Mouse (Mus musculus) layer of hippocampus, adult 9-10 months (tissue): ENCODE results near the gene Mdm2.

Source experiments
- DNase-seq: peaks from one replicate; pipeline ENCODE4 v3.0.0; 2022; ENCODE audit warnings: low spot score

Mdm2 gene

GRCm38 (mm10) chr10:117668546-117669300, 41.8 kb downstream of the Mdm2 start:
- DNase-seq, result no peak

GRCm38 (mm10) chr10:117667663-117668507, 42.7 kb downstream of the Mdm2 start:
- no peak for DNase-seq

- no peak for DNase-seq
These were observed 43.5 kb downstream of the Mdm2 start for GRCm38 (mm10) chr10:117666947-117667630.

- no peak for DNase-seq
These were observed 44.2 kb downstream of the Mdm2 start for GRCm38 (mm10) chr10:117666361-117666760.

GRCm38 (mm10) chr10:117665376-117666275, 44.9 kb downstream of the Mdm2 start:
- DNase-seq, result no peak

- no peak for DNase-seq
These were observed 45.7 kb downstream of the Mdm2 start for GRCm38 (mm10) chr10:117664926-117665209.

DNA sequence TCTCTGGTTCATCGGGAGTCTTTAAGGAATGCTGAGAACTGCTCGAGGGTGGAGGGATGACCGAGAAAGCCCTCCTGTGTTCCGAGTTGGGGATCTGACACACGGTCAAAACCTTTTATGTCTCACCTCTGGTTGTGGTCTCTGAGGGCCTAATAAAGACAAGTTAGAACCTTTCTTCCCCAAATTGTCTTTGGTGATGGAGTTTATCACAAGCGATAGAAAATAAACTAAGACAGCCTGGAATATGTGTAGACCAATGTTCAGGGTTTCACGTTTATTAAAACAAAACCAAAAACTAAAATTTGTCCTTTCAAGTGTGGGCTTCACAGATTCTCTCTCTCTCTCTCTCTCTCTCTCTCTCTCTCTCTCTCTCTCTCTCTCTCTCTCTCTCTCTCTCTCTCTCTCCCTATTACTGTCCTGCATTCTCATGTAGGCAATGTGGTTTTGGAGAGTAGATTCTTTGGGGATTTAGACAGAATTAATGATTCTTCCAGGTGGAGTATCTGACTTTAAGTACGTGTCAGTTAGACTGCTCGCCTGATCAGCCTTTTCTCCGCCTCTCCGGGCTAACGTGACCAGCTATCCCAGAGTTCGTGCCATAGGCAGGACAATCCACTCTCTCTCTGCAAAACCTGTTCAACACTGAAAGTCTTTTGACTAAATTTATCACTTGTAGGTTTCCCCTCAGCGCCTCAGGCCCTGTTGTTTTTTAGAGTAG, 46.2 kb downstream of the Mdm2 start:
- DNase-seq, result no peak

DNA sequence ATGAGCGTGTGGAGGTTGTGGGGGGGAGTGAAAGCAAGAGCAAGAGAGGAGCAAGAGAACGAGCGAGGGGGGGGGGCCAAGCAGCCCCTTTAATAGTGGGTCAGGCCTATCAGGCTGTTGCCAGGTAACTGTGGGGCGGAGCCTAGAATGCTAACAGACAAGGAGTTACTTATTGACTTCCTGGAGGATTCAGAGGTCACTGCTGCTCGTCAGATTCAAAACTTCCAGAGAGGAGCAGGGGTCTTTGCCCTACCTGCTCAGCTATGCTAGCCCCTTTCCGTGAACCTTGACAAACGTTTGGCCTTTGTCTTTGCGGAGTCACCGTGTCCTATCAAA, 46.7 kb downstream of the Mdm2 start:
- DNase-seq, result no peak

- no peak for DNase-seq
These were observed 47.3 kb downstream of the Mdm2 start for GRCm38 (mm10) chr10:117663056-117663864.

- no peak for DNase-seq
These were observed 48.1 kb downstream of the Mdm2 start for GRCm38 (mm10) chr10:117662316-117663055.

DNA sequence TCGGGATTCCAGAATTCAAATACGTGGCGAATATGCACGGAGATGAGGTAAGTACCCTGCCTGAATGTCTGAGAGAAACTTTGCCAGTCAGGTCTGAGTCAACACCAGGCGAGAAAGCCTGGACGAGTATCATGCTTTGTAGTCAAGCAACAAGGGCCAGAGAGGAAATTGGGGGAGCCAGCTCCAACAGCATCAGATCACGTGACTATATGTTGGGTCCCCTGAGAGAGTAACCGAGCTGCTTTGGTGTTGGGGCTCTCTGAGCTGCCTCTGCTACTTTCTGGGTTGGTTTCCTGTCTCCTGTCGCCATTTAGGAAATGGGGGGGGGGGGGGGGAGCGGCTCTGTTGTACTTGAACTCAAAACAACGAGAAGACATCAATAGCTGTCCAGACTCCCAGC, 50.7 kb downstream of the Mdm2 start:
- no peak for DNase-seq

DNA sequence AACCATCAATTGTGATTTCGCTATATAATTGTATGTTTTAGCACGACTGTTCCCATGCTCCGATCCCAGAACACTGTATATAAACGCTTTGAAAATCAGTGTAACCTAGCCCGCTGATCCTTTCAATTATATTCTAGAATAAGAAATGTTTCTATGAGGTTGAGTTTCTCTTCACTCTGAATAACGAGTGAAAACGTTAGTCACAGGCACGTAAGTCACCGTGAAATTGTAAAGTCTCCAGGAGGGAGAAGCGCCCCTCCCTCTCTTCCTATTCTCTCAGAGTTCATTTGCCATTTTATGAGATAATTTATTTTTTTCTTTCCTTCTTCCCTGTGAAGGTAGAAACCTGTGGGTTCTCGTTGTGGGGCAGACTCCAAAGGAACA, 51.1 kb downstream of the Mdm2 start:
- DNase-seq, result no peak

- no peak for DNase-seq
These were observed 51.8 kb downstream of the Mdm2 start for GRCm38 (mm10) chr10:117658522-117659429.

GRCm38 (mm10) chr10:117657659-117658306, 52.8 kb downstream of the Mdm2 start:
- DNase-seq, result no peak

DNA sequence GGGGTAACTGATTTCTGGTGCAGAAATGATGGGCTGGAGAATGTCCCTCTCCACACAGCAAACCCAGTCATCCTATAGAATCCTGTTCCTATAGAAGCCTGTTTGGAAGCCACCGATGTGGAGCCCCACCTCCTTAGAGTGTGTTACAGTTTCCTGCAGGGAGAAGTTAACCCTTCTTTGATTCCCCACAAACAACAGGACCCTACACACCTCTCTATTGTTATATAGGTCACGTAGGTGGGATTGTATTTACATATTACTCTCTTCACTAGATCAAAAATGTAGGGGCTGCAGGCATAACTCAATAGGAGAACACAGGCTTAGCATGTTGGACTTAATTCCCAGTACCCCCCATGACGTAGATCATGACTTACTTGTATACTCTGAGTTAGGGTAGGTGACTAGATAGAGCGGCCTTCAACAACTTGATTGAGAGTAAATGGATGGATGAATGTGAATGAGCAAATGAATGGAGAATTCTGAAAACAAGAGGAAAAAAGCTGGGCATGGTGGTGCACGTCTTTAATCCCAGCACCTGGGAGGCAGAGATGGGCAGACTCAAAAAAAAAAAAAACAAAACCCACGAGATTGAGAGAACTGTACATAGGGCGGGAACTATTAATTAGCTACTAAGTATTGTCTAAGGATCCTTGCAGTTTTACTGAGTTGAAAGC, 53.4 kb downstream of the Mdm2 start:
- no peak for DNase-seq

- DNase-seq, result no peak
These were observed 53.9 kb downstream of the Mdm2 start for GRCm38 (mm10) chr10:117656662-117656962.

DNA sequence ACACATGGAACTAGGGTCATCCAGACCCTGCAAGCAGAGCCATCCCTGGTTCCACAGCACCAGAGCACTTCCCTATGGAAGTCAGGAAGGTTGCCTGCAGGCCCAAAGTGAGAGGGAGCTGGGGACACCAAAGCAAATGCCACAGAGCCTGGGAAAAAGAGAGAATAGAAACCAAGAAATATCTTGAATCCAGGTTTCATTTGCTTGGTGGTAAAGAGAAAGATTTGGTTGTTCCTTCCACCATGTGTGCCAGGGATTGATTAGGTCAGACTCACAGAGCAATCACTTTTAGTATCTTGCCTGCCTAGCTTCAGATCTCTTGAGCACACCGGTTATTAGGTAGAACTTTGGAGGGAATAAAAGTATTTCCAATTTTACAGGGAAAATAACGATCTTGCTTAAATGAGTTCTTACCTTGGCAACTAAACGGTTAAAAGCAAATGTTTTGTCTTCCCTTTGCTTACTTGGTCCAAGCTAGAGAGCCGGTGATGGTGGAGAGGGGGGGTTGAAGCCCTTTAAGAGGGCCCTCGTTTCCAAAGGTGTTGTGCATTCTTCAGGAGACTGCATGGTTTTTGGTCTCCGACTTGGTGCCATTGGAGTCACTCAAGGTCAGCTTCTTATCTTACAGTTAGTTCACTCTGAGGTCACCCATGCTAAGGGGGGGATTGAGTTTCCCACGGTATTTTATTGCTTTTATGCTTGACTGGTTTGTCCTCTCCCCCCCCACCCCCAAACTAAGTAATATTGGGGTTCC, 54.5 kb downstream of the Mdm2 start:
- no peak for DNase-seq
